Mouse (Mus musculus) ES-Bruce4 (cell line): ENCODE results near the gene Dars. TPM values are rescaled to one million over a fixed set of nuclear protein-coding genes. Genes with fewer than 3 reads are reported as not detected.

Experiments
- H3K27ac ChIP-seq: 2 replicates; pipeline ENCODE4 v1.5.1; 2012; ENCODE audit warnings: low read length, inconsistent platforms; ENCODE audit not compliant: insufficient read depth
- H3K27me3 ChIP-seq: 2 replicates; pipeline ENCODE4 v1.6.1; 2012; ENCODE audit warnings: mild to moderate bottlenecking, low read length, inconsistent platforms; ENCODE audit not compliant: control insufficient read depth, poor library complexity, insufficient read depth, severe bottlenecking
- H3K36me3 ChIP-seq: 2 replicates; pipeline ENCODE4 v1.6.1; 2012; ENCODE audit warnings: inconsistent platforms, mild to moderate bottlenecking, low read length, moderate library complexity; ENCODE audit not compliant: control insufficient read depth, poor library complexity, insufficient read depth, severe bottlenecking
- H3K4me1 ChIP-seq: one replicate; pipeline ENCODE4 v1.8.1; 2011; ENCODE audit warnings: low read length; ENCODE audit not compliant: control insufficient read depth, insufficient read depth
- H3K4me3 ChIP-seq: 2 replicates; pipeline ENCODE4 v1.5.1; 2011; ENCODE audit warnings: low read depth, mild to moderate bottlenecking, low read length
- H3K9ac ChIP-seq: 2 replicates; pipeline ENCODE4 v1.6.1; 2012; ENCODE audit warnings: low read depth, mild to moderate bottlenecking, inconsistent platforms; ENCODE audit not compliant: poor library complexity, severe bottlenecking
- H3K9me3 ChIP-seq: replicated peaks from 2 replicates; pipeline ENCODE4 v1.6.1; 2012; ENCODE audit warnings: mild to moderate bottlenecking, low read length, inconsistent platforms; ENCODE audit not compliant: control insufficient read depth, poor library complexity, insufficient read depth, severe bottlenecking
- CTCF ChIP-seq: IDR thresholded peaks from one replicate; pipeline ENCODE4 v1.8.1; 2011; ENCODE audit warnings: low read depth, low read length
- EP300 ChIP-seq: IDR thresholded peaks from 2 replicates; pipeline ENCODE4 v1.6.1; 2011; ENCODE audit warnings: low read depth, low read length; ENCODE audit not compliant: insufficient read depth
- POLR2A ChIP-seq: IDR thresholded peaks from one replicate; pipeline ENCODE4 v1.8.1; 2011; ENCODE audit warnings: low read length; ENCODE audit not compliant: insufficient read depth
- polyA plus RNA-seq: library from polyadenylated mRNA; stranded (reverse); fragments of >200 nt; gene quantifications from 2 replicates; pipeline ENCODE4 v1.2.4, GENCODE M21; 2011; ENCODE audit warnings: low read depth; ENCODE audit not compliant: missing spikeins, insufficient read depth, insufficient read length

The Dars gene
- polyA plus RNA-seq, 1 experiment = 191 TPM

DNA sequence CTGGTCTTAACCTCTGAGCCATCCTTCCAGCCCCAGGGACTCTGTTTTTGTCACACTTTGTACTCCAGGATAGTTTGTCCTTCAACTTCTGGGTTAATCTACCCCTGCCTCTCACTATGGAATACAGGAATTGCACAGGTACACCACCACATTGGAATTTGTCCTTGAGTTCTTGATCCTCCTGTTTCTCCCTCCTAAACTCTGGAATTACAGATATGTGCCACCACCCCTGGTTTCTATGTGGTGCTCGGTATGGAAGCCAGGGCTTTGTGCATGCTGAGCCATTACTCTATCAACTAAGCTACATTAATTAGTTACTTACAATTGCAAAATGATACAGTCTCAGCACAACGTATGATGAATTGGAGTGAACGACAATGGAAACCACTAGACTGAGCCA, 41.8 kb upstream of the Dars start:
- H3K36me3 ChIP-seq = no peaks in the 10 kb centered on the region
- no peak overlapping the region for H3K4me3 ChIP-seq
- H3K4me1 ChIP-seq = peaks cover 1% of the 10 kb centered on the region
- no peaks in the 10 kb centered on the region for H3K27me3 ChIP-seq
- no peak overlapping the region for H3K27ac ChIP-seq
- no peak overlapping the region for H3K9ac ChIP-seq
- no peaks in the 10 kb centered on the region for H3K9me3 ChIP-seq
- TF ChIP-seq EP300 (no peak), POLR2A (no peak)

DNA sequence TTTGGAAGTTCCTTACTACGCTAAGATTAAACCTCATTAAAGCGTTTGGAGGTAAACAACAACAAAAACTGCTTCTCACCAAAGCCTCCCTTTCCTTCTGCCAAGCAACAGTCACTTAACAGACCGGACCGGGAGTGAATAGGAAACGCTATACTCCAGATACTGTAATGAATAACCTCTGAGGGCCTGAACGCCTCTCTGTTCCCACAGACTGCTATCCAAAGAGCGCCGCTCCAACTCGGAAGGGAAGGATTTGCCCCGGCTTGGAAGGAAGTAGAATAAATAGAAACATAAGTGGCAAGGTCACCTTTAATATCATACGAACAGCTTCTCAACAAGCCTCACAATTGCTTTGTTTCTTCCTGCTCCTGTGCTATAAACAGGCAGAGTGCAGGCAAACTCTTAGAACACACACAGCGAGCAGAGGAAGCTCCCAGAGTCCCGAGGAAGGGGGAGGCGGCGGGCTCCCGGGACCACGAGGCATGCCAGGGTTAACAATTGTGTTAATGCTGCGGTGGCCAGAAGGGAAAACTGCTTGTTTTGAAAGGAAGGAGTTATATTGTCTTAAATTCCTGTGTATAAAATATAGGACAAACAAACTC, 39.8 kb upstream of the Dars start:
- Histone ChIP-seq H3K27me3 (no peaks in the 10 kb centered on the region), H3K9me3 (no peaks in the 10 kb centered on the region), H3K4me1 (peaks cover 1% of the 10 kb centered on the region), H3K27ac (no peak overlapping the region), H3K4me3 (no peak overlapping the region), H3K9ac (no peak overlapping the region), H3K36me3 (no peaks in the 10 kb centered on the region)
- TF ChIP-seq CTCF (no peak), EP300 (no peak), POLR2A (no peak)

DNA sequence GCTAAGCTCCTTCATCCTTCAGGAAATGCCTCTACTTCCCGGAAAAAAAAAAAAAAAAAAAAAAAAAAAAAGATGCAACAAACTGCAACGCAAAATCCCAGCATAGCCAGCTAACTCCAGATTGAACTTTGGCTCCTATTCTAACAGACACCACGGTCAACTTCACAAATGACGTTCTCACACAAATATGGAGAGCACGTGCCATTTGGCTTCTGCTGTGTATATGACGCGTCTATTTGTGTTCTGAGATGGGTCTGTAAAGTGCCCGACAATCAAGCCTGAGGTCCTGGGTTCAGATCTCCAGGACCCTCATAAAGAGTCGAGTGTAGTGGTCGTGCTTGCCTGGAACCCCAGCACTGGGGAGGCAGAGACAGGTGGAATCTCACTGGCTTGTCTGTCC, 39.1 kb upstream of the Dars start:
- H3K4me1 ChIP-seq = peaks cover 1% of the 10 kb centered on the region
- TF ChIP-seq EP300 (no peak), POLR2A (no peak), CTCF (no peak)
- no peaks in the 10 kb centered on the region for H3K9me3 ChIP-seq
- H3K27me3 ChIP-seq = no peaks in the 10 kb centered on the region
- H3K9ac ChIP-seq = no peak overlapping the region
- H3K27ac ChIP-seq = no peak overlapping the region
- H3K4me3 ChIP-seq = no peak overlapping the region
- H3K36me3 ChIP-seq = no peaks in the 10 kb centered on the region

- Histone ChIP-seq H3K36me3 (no peaks in the 10 kb centered on the region), H3K27ac (no peak overlapping the region), H3K9ac (no peak overlapping the region), H3K9me3 (no peaks in the 10 kb centered on the region), H3K27me3 (peaks cover 1% of the 10 kb centered on the region; the same call in 1 of the 2 replicates), H3K4me3 (no peak overlapping the region), H3K4me1 (no peaks in the 10 kb centered on the region)
- TF ChIP-seq EP300 = no peak
- TF ChIP-seq CTCF = no peak
- TF ChIP-seq POLR2A = no peak
These were observed 35.0 kb upstream of the Dars start for GRCm38 (mm10) chr1:128452210-128452609.

DNA sequence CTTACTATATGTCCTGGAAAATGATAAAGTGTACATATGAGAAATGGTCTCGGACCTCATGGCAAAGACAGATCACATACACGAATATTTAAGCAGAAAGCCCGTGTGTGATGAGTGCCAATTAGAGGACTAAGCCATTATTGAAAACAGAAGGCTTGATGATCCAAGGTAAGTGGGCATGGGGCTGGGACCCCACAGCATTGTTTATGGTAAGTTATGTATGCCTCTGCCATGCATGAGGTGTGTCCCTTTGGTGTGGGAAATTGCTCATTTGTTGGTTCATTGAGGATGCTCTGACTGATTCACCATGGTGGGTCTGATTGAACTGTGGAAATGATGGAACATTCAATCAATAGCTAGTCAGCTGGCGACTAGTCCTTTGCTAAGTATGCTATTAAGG, 34.0 kb upstream of the Dars start:
- Histone ChIP-seq H3K9me3 (no peaks in the 10 kb centered on the region), H3K36me3 (no peaks in the 10 kb centered on the region), H3K27ac (no peak overlapping the region), H3K4me1 (no peaks in the 10 kb centered on the region), H3K4me3 (no peak overlapping the region), H3K9ac (no peak overlapping the region), H3K27me3 (peaks cover 1% of the 10 kb centered on the region; the same call in 1 of the 2 replicates)
- TF ChIP-seq POLR2A (no peak), EP300 (no peak), CTCF (no peak)

DNA sequence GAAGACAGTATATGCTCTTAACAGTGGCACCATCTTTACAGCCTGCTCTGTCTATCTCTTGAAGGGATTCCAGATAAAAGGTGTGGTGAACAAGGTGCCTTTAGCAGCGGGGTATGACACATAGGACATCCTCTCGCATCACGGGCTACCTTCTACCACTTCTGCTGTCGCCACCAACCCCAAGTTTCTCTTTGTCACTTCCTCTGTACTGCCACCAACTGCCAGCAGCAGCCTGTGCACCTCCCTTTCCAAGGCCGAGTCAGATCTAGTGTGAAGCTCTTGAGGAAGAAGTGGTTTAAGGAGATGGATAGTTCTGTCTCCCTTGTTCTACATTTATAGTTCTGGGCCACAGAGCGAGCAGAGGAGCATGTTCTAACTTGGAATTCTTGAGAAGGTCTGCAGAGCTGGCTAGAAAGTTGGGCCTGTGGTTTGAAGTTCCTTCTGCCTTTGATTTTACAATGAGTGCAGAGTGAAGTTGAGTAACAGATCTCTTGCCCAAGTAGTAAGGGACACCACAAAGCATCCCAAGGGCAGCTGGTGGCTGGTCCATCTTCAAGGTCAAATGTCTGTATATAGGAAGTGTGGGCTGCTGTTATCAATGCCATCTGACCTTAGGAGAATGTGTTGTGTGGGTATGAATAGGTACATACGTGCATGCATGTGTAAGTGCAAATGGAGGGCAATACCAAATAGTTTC, 30.2 kb upstream of the Dars start:
- TF ChIP-seq POLR2A (no peak), EP300 (no peak), CTCF (no peak)
- no peak overlapping the region for H3K9ac ChIP-seq

More for the DNA sequence above, 30.2 kb upstream of the Dars start:
- H3K36me3 ChIP-seq = no peaks in the 10 kb centered on the region
- H3K4me1 ChIP-seq = peaks cover 2% of the 10 kb centered on the region
- H3K27ac ChIP-seq = no peak overlapping the region
- no peaks in the 10 kb centered on the region for H3K9me3 ChIP-seq
- peaks cover 1% of the 10 kb centered on the region; the same call in 1 of the 2 replicates for H3K27me3 ChIP-seq
- H3K4me3 ChIP-seq = no peak overlapping the region
